Mouse (Mus musculus): ENCODE measurements at regions not wholly inside any gene's neighbourhood (a gene's known extent, or its start where the extent isn't known, plus 50 kb on each side); places are given as distances from the start of the nearest gene placed in this dataset.

DNA sequence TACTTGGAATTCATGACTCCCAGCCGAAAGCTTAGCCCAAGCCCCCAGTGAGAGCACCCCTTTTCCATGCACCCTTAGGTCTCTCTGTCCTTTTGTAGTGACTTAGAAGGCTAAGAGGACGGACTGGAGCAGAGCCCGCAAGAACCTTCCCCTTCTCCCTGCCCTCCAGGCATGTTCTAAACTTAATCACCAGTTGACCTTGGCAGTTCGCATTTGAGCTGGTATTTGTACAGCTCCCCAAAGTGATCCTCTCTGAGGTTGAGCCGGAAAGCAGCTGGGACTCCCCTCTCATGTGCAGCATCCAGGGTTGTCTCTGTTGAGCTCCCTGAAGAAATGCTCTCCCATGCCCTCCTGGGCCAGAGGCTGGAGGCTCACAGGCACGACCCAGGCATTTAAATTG lies 343.2 kb downstream of the Zfp706 start:
- no peak overlapping the region for H3K4me3 ChIP-seq
- no peak overlapping the region for H3K9ac ChIP-seq
- 69% methylated on average over 6 of the region's 6 CpGs for WGBS
- H3K27ac ChIP-seq: no peak overlapping the region
- no peak for ATAC-seq (ENCODE audit: borderline replicate concordance, extremely low read depth, low FRiP score, low TSS enrichment)
- H3K9me3 ChIP-seq: no peaks in the 10 kb centered on the region
- H3K4me1 ChIP-seq: no peaks in the 10 kb centered on the region
- no peak overlapping the region for H3K4me2 ChIP-seq
- H3K27me3 ChIP-seq: no peaks in the 10 kb centered on the region
- H3K36me3 ChIP-seq: no peaks in the 10 kb centered on the region

DNA sequence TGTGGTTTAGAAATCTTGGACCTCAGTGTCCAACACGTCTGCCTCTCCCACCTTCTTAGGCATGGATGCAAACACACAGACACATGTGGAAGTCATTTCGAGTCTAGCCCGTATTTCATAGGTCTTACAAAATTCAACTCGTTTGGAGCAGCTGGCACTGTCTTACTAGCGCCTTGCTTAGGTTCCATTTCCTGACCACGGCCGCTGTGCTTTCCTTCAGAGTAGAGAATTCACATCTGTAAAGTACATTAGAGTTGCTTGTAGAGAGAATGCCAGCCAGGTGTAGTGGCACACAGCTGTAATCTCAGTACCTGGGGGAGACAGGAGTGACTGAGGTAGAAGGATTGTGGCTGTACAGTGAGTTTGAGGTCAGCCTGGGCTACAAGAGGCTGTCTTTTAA lies 346.6 kb downstream of the Zfp706 start:
- Histone ChIP-seq H3K4me1 (no peaks in the 10 kb centered on the region), H3K36me3 (no peaks in the 10 kb centered on the region), H3K27ac (no peak overlapping the region), H3K9me3 (no peaks in the 10 kb centered on the region), H3K4me2 (no peak overlapping the region), H3K4me3 (no peak overlapping the region), H3K27me3 (no peaks in the 10 kb centered on the region), H3K9ac (no peak overlapping the region)
- 51% methylated on average over 7 of the region's 7 CpGs for WGBS
- no peak for ATAC-seq (ENCODE audit: borderline replicate concordance, extremely low read depth, low FRiP score, low TSS enrichment)

Measured in lung, embryonic 15.5 days (tissue).